Mouse (Mus musculus) kidney, adult 9 months (tissue): ENCODE measurements around the gene Egf.
"Not testable (repeated sequence)": the region's sequence is repeated elsewhere in the genome, so short reads cannot be mapped to it uniquely, and the experiment has no call there.

Experiments
- DNase-seq: peaks from one replicate; pipeline ENCODE4 v3.0.0; 2022

Egf gene

GRCm38 (mm10) chr3:129754650-129755604 lies at the start of gene Egf:
Gene Egf, minus strand, starts transcription at chr3:129755316.
- peak; percentile 79 for DNase-seq

GRCm38 (mm10) chr3:129803765-129804164 lies 48.6 kb upstream of the Egf start, which contains the start of gene Lrit3:
Gene Lrit3, minus strand, starts transcription at chr3:129804030.
- no peak for DNase-seq

- DNase-seq: no peak
These were observed 43.9 kb upstream of the Egf start for GRCm38 (mm10) chr3:129799011-129799410.

- no peak for DNase-seq
These were observed 43.4 kb upstream of the Egf start for GRCm38 (mm10) chr3:129798551-129798950.

- DNase-seq: peak; percentile 78
These were observed 42.2 kb upstream of the Egf start for GRCm38 (mm10) chr3:129797341-129797740.

- DNase-seq: peak; percentile 91
These were observed 38.7 kb upstream of the Egf start for GRCm38 (mm10) chr3:129793801-129794200.

- DNase-seq: no peak
These were observed 27.6 kb upstream of the Egf start for GRCm38 (mm10) chr3:129782746-129783145.

GRCm38 (mm10) chr3:129781435-129781834 lies 26.3 kb upstream of the Egf start:
- no peak for DNase-seq

- DNase-seq: no peak
These were observed 16.1 kb upstream of the Egf start for GRCm38 (mm10) chr3:129771210-129771609.

- DNase-seq: peak; percentile 74
These were observed 12.1 kb upstream of the Egf start for GRCm38 (mm10) chr3:129766971-129767794.

GRCm38 (mm10) chr3:129766106-129766505 lies 11.0 kb upstream of the Egf start:
- no peak for DNase-seq

GRCm38 (mm10) chr3:129757599-129757998 lies 2.5 kb upstream of the Egf start:
- not testable (repeated sequence) for DNase-seq

GRCm38 (mm10) chr3:129744803-129745202 lies 10.3 kb downstream of the Egf start:
- DNase-seq: peak; percentile 66

GRCm38 (mm10) chr3:129742781-129743180 lies 12.3 kb downstream of the Egf start:
- DNase-seq: no peak

- DNase-seq: no peak
These were observed 16.6 kb downstream of the Egf start for GRCm38 (mm10) chr3:129738291-129739183.

- no peak for DNase-seq
These were observed 23.5 kb downstream of the Egf start for GRCm38 (mm10) chr3:129731636-129732035.

GRCm38 (mm10) chr3:129730426-129730825 lies 24.7 kb downstream of the Egf start:
- DNase-seq: peak; percentile 51

GRCm38 (mm10) chr3:129729916-129730315 lies 25.2 kb downstream of the Egf start:
- no peak for DNase-seq

- no peak for DNase-seq
These were observed 29.5 kb downstream of the Egf start for GRCm38 (mm10) chr3:129725592-129725991.

GRCm38 (mm10) chr3:129724961-129725501 lies 30.1 kb downstream of the Egf start:
- peak; percentile 95 for DNase-seq

GRCm38 (mm10) chr3:129724505-129724904 lies 30.6 kb downstream of the Egf start:
- DNase-seq: no peak

GRCm38 (mm10) chr3:129723311-129723710 lies 31.8 kb downstream of the Egf start:
- DNase-seq: no peak
